Mouse (Mus musculus): Measurements from ENCODE around the gene Ms4a4a. TPM values are rescaled to one million over a fixed set of nuclear protein-coding genes. Genes with fewer than 3 reads are reported as not detected.

The Ms4a4a gene
- polyA plus RNA-seq, 2 experiments = 0.19 to 0.32 TPM

DNA sequence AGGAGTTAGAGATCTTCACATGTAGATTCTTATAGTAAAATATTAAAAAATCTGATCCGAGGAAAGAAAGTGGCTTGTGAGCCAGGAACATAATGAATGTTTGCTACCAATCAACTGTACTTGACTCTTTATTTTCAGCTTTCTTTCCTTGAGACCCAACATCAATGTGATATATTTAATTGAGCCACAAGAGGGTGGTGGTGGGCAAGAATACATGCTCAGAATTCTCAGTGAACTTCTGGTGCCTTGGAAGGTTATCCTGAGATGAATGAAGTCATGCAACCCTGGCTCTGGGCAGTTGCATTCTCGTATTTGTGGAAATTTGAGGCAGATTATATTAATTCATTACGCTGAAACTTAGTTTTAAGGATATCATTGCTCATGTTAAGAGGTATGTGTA lies 23.4 kb upstream of the Ms4a4a start:
- H3K4me3 ChIP-seq (ENCODE audit: insufficient read depth in 1 of 2, low read depth in 2 of 2, low read length in 2 of 2) = no peak overlapping the region
- DNase-seq (ENCODE audit: low read depth in 3 of 3, low spot score in 3 of 3) (no peak), ATAC-seq (ENCODE audit: insufficient read depth) (no peak)
- WGBS (ENCODE audit: insufficient replicate concordance) = 29% methylated on average over 3 of the region's 3 CpGs
- no peak overlapping the region for H3K27ac ChIP-seq
- TF ChIP-seq EP300 (IDR thresholded peaks at IDR 0.05; ENCODE audit: low read depth) (no peak), CTCF (IDR thresholded peaks at IDR 0.05; ENCODE audit: low read depth) (peak; percentile 14; the same call in 1 of the 2 replicates)
- H3K4me2 ChIP-seq (ENCODE audit: low read depth) = no peak overlapping the region
- no peaks in the 10 kb centered on the region for H3K27me3 ChIP-seq (ENCODE audit: control insufficient read depth, insufficient read depth, low read length)
- no peaks in the 10 kb centered on the region for H3K4me1 ChIP-seq (replicated peaks; ENCODE audit: control insufficient read depth in 2 of 2, insufficient read depth in 2 of 2, low read length in 1 of 2)
- H3K36me3 ChIP-seq (replicated peaks; ENCODE audit: control insufficient read depth, insufficient read depth, low read depth) = no peaks in the 10 kb centered on the region
- H3K9me3 ChIP-seq (ENCODE audit: control insufficient read depth, low read length) = no peaks in the 10 kb centered on the region
- H3K9ac ChIP-seq (replicated peaks) = no peak overlapping the region

GRCm38 (mm10) chr19:11355730-11356129 lies 19.6 kb upstream of the Ms4a4a start:
- DNase-seq (ENCODE audit: low read depth in 3 of 3, low spot score in 3 of 3) (no peak), ATAC-seq (ENCODE audit: insufficient read depth) (no peak)
- no peak overlapping the region for H3K4me2 ChIP-seq (ENCODE audit: low read depth)
- H3K36me3 ChIP-seq (replicated peaks; ENCODE audit: control insufficient read depth, insufficient read depth, low read depth) = no peaks in the 10 kb centered on the region
- H3K27ac ChIP-seq = no peak overlapping the region
- H3K27me3 ChIP-seq (ENCODE audit: control insufficient read depth, insufficient read depth, low read length) = no peaks in the 10 kb centered on the region
- H3K9me3 ChIP-seq (ENCODE audit: control insufficient read depth, low read length) = no peaks in the 10 kb centered on the region
- TF ChIP-seq EP300 (IDR thresholded peaks at IDR 0.05; ENCODE audit: low read depth) (no peak), CTCF (IDR thresholded peaks at IDR 0.05; ENCODE audit: low read depth) (no peak)
- 41% methylated on average over 7 of the region's 7 CpGs for WGBS (ENCODE audit: insufficient replicate concordance)
- no peaks in the 10 kb centered on the region for H3K4me1 ChIP-seq (replicated peaks; ENCODE audit: control insufficient read depth in 2 of 2, insufficient read depth in 2 of 2, low read length in 1 of 2)
- H3K4me3 ChIP-seq (ENCODE audit: insufficient read depth in 1 of 2, low read depth in 2 of 2, low read length in 2 of 2) = no peak overlapping the region
- no peak overlapping the region for H3K9ac ChIP-seq (replicated peaks)

DNA sequence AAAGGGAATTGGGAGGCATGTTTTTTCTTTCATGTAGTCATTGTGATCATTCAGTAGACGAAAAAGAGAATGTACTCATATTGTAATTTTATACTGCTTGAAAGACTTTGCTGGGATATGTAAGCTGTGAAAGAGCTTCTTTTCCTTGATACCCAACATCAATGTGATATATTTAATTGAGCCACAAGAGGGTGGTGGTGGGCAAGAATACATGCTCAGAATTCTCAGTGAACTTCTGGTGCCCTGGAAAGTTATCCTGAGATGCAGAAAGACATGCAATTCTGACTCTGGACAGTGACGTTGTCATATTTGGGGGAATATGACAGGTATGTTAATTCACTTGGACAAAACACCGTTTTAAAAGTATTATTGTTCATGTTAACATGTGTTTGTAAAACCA lies 15.2 kb upstream of the Ms4a4a start:
- Histone ChIP-seq H3K9ac (replicated peaks) (no peak overlapping the region), H3K4me1 (replicated peaks; ENCODE audit: control insufficient read depth in 2 of 2, insufficient read depth in 2 of 2, low read length in 1 of 2) (no peaks in the 10 kb centered on the region), H3K4me3 (ENCODE audit: insufficient read depth in 1 of 2, low read depth in 2 of 2, low read length in 2 of 2) (no peak overlapping the region), H3K36me3 (replicated peaks; ENCODE audit: control insufficient read depth, insufficient read depth, low read depth) (no peaks in the 10 kb centered on the region), H3K4me2 (ENCODE audit: low read depth) (no peak overlapping the region), H3K9me3 (ENCODE audit: control insufficient read depth, low read length) (no peaks in the 10 kb centered on the region), H3K27ac (no peak overlapping the region), H3K27me3 (ENCODE audit: control insufficient read depth, insufficient read depth, low read length) (no peaks in the 10 kb centered on the region)
- ATAC-seq (ENCODE audit: insufficient read depth) (no peak), DNase-seq (ENCODE audit: low read depth in 3 of 3, low spot score in 3 of 3) (no peak)
- TF ChIP-seq CTCF (IDR thresholded peaks at IDR 0.05; ENCODE audit: low read depth) (no peak), EP300 (IDR thresholded peaks at IDR 0.05; ENCODE audit: low read depth) (no peak)
- WGBS (ENCODE audit: insufficient replicate concordance) = 45% methylated on average over 3 of the region's 3 CpGs

- H3K4me1 ChIP-seq (replicated peaks; ENCODE audit: control insufficient read depth in 2 of 2, insufficient read depth in 2 of 2, low read length in 1 of 2) = no peaks in the 10 kb centered on the region
- ATAC-seq (ENCODE audit: insufficient read depth) = no peak
- no peak overlapping the region for H3K4me2 ChIP-seq (ENCODE audit: low read depth)
These were observed 13.3 kb upstream of the Ms4a4a start for GRCm38 (mm10) chr19:11362002-11362401.

GRCm38 (mm10) chr19:11368310-11368709 lies 7.0 kb upstream of the Ms4a4a start:
- no peak for DNase-seq (ENCODE audit: low read depth in 3 of 3, low spot score in 3 of 3)
- Histone ChIP-seq H3K27me3 (ENCODE audit: control insufficient read depth, insufficient read depth, low read length) (no peaks in the 10 kb centered on the region), H3K9me3 (ENCODE audit: control insufficient read depth, low read length) (no peaks in the 10 kb centered on the region), H3K36me3 (replicated peaks; ENCODE audit: control insufficient read depth, insufficient read depth, low read depth) (no peaks in the 10 kb centered on the region), H3K4me1 (replicated peaks; ENCODE audit: control insufficient read depth in 2 of 2, insufficient read depth in 2 of 2, low read length in 1 of 2) (no peaks in the 10 kb centered on the region), H3K4me3 (ENCODE audit: insufficient read depth in 1 of 2, low read depth in 2 of 2, low read length in 2 of 2) (no peak overlapping the region), H3K4me2 (ENCODE audit: low read depth) (no peak overlapping the region), H3K27ac (no peak overlapping the region), H3K9ac (replicated peaks) (no peak overlapping the region)
- TF ChIP-seq CTCF (IDR thresholded peaks at IDR 0.05; ENCODE audit: low read depth) (no peak), EP300 (IDR thresholded peaks at IDR 0.05; ENCODE audit: low read depth) (no peak)
- WGBS (ENCODE audit: insufficient replicate concordance) = 30% methylated on average over 3 of the region's 3 CpGs
- ATAC-seq (ENCODE audit: insufficient read depth) = no peak

More at GRCm38 (mm10) chr19:11362002-11362401, 13.3 kb upstream of the Ms4a4a start:
- H3K9ac ChIP-seq (replicated peaks) = no peak overlapping the region
- H3K27me3 ChIP-seq (ENCODE audit: control insufficient read depth, insufficient read depth, low read length) = no peaks in the 10 kb centered on the region
- no peak for DNase-seq (ENCODE audit: low read depth in 3 of 3, low spot score in 3 of 3)
- TF ChIP-seq EP300 (IDR thresholded peaks at IDR 0.05; ENCODE audit: low read depth) = no peak
- no peak for TF ChIP-seq CTCF (IDR thresholded peaks at IDR 0.05; ENCODE audit: low read depth)
- no peak overlapping the region for H3K4me3 ChIP-seq (ENCODE audit: insufficient read depth in 1 of 2, low read depth in 2 of 2, low read length in 2 of 2)
- no peaks in the 10 kb centered on the region for H3K9me3 ChIP-seq (ENCODE audit: control insufficient read depth, low read length)
- H3K27ac ChIP-seq = no peak overlapping the region
- H3K36me3 ChIP-seq (replicated peaks; ENCODE audit: control insufficient read depth, insufficient read depth, low read depth) = no peaks in the 10 kb centered on the region

Data from liver, embryonic 14.5 days (tissue).